Mouse (Mus musculus) hindbrain, embryonic 15.5 days (tissue): Measurements from ENCODE around the gene Rgs3. TPM values are rescaled to one million over a fixed set of nuclear protein-coding genes. Genes with fewer than 3 reads are reported as not detected.

Experiments
- ATAC-seq: fragments of 200-750 bp; cut with Nextera tagmentation; 2 replicates; pipeline ENCODE4 v1.8.0; 2017; ENCODE audit warnings: low read depth, moderate number of reproducible peaks, moderate TSS enrichment; ENCODE audit not compliant: low FRiP score
- H3K27ac ChIP-seq: fragments of 300-500 bp; sonication (generic); replicated peaks from 2 replicates; pipeline ENCODE4 v1.5.1; 2015; ENCODE audit warnings: mild to moderate bottlenecking, inconsistent platforms
- H3K27me3 ChIP-seq: fragments of 300-500 bp; sonication (generic); 2 replicates; pipeline ENCODE4 v1.6.1; 2015; ENCODE audit warnings: control low read depth, inconsistent platforms
- H3K36me3 ChIP-seq: fragments of 300-500 bp; sonication (generic); 2 replicates; pipeline ENCODE4 v1.6.1; 2015; ENCODE audit warnings: control low read depth, inconsistent platforms
- H3K4me1 ChIP-seq: fragments of 300-500 bp; sonication (generic); replicated peaks from 2 replicates; pipeline ENCODE4 v1.6.1; 2015; ENCODE audit warnings: control low read depth, inconsistent platforms
- H3K4me2 ChIP-seq: fragments of 300-500 bp; sonication (generic); 2 replicates; pipeline ENCODE4 v1.6.1; 2015; ENCODE audit warnings: moderate library complexity, mild to moderate bottlenecking, inconsistent platforms
- H3K4me3 ChIP-seq: fragments of 300-500 bp; sonication (generic); 2 replicates; pipeline ENCODE4 v1.5.1; 2015; ENCODE audit warnings: mild to moderate bottlenecking, inconsistent platforms
- H3K9ac ChIP-seq: fragments of 300-500 bp; sonication (generic); 2 replicates; pipeline ENCODE4 v1.6.1; 2015; ENCODE audit warnings: inconsistent platforms
- H3K9me3 ChIP-seq: fragments of 300-500 bp; sonication (generic); 2 replicates; pipeline ENCODE4 v1.6.1; 2016; ENCODE audit warnings: control low read depth, inconsistent platforms
- WGBS: fragments of 180-500 bp; shearing (Covaris S2); methylation state at CpG from one replicate; pipeline ENCODE4 v1.1.7; 2015; 5-methylcytosine and 5-hydroxymethylcytosine counted together
- polyA plus RNA-seq: library from polyadenylated mRNA; unstranded; fragments of >200 nt; fragmentation: Nextera tagmentation; extraction: Ambion mirVana; gene quantifications from 2 replicates; pipeline ENCODE4 v1.2.1, GENCODE M21; 2015

The Rgs3 gene
- polyA plus RNA-seq, 1 experiment from 2014 or later = 69.3 TPM

GRCm38 (mm10) chr4:62519849-62520233 is 39.8 kb upstream of the Rgs3 start, which contains the start of gene Alad:
Gene Alad, minus strand, starts transcription at chr4:62519918.
- no peaks in the 10 kb centered on the region for H3K36me3 ChIP-seq
- no peaks in the 10 kb centered on the region for H3K27me3 ChIP-seq
- no peaks in the 10 kb centered on the region for H3K9me3 ChIP-seq
- peak within 1 kb of the TSS; percentile 73 for H3K4me3 ChIP-seq
- H3K9ac ChIP-seq = peak within 1 kb of the TSS; percentile 70
- ATAC-seq = peak; percentile 88
- H3K4me2 ChIP-seq = peak within 1 kb of the TSS; percentile 62
- peak within 1 kb of the TSS; percentile 82 for H3K27ac ChIP-seq
- 0% methylated on average over 34 of the region's 37 CpGs for WGBS
- H3K4me1 ChIP-seq = peaks cover 32% of the 10 kb centered on the region

- Histone ChIP-seq H3K27ac (no peak overlapping the region), H3K27me3 (no peaks in the 10 kb centered on the region), H3K4me3 (no peak overlapping the region), H3K9me3 (no peaks in the 10 kb centered on the region), H3K36me3 (no peaks in the 10 kb centered on the region), H3K9ac (no peak overlapping the region), H3K4me2 (no peak overlapping the region), H3K4me1 (peaks cover 32% of the 10 kb centered on the region)
- ATAC-seq = no peak
- WGBS = 89% methylated on average over 2 of the region's 2 CpGs
Measured at GRCm38 (mm10) chr4:62520892-62521400, 38.7 kb upstream of the Rgs3 start.

GRCm38 (mm10) chr4:62524651-62525488 is 34.8 kb upstream of the Rgs3 start, which contains the start of the genes Pole3 and 4933430I17Rik:
Gene Pole3, minus strand, starts transcription at chr4:62525068.
Gene 4933430I17Rik, plus strand, starts transcription at chr4:62525369.
- Histone ChIP-seq H3K4me1 (peaks cover 19% of the 10 kb centered on the region), H3K4me2 (peak within 1 kb of the TSS; percentile 82), H3K9me3 (no peaks in the 10 kb centered on the region), H3K27ac (peak within 1 kb of the TSS; percentile 100), H3K27me3 (no peaks in the 10 kb centered on the region), H3K36me3 (no peaks in the 10 kb centered on the region), H3K4me3 (peak within 1 kb of the TSS; percentile 65), H3K9ac (peak within 1 kb of the TSS; percentile 90)
- under 1% methylated on average over 59 of the region's 59 CpGs for WGBS
- ATAC-seq = peak; percentile 98

- peak overlapping the region; percentile 65 for H3K4me3 ChIP-seq
- H3K4me2 ChIP-seq = peak overlapping the region; percentile 82
- H3K27me3 ChIP-seq = no peaks in the 10 kb centered on the region
- H3K27ac ChIP-seq = peak overlapping the region; percentile 100; the same call in 1 of the 2 replicates
- H3K9me3 ChIP-seq = no peaks in the 10 kb centered on the region
- H3K4me1 ChIP-seq = peaks cover 15% of the 10 kb centered on the region
- no peak; the same call in 1 of the 2 replicates for ATAC-seq
- no peaks in the 10 kb centered on the region for H3K36me3 ChIP-seq
- H3K9ac ChIP-seq = peak overlapping the region; percentile 90
- WGBS = under 1% methylated on average over 10 of the region's 10 CpGs
Measured at GRCm38 (mm10) chr4:62525489-62525811, 34.2 kb upstream of the Rgs3 start.

GRCm38 (mm10) chr4:62526256-62526655 is 33.4 kb upstream of the Rgs3 start:
- no peaks in the 10 kb centered on the region for H3K36me3 ChIP-seq
- H3K4me3 ChIP-seq = no peak overlapping the region
- peaks cover 10% of the 10 kb centered on the region for H3K4me1 ChIP-seq
- H3K27me3 ChIP-seq = no peaks in the 10 kb centered on the region
- no peak for ATAC-seq
- WGBS = 57% methylated on average over 2 of the region's 2 CpGs
- H3K9me3 ChIP-seq = no peaks in the 10 kb centered on the region
- H3K9ac ChIP-seq = no peak overlapping the region
- H3K4me2 ChIP-seq = no peak overlapping the region
- H3K27ac ChIP-seq = no peak overlapping the region

- Histone ChIP-seq H3K4me2 (no peak overlapping the region), H3K27me3 (no peaks in the 10 kb centered on the region), H3K4me1 (peaks cover 10% of the 10 kb centered on the region), H3K36me3 (no peaks in the 10 kb centered on the region), H3K9me3 (no peaks in the 10 kb centered on the region), H3K27ac (no peak overlapping the region), H3K9ac (no peak overlapping the region), H3K4me3 (no peak overlapping the region)
- WGBS = 94% methylated on average over 4 of the region's 4 CpGs
- ATAC-seq = no peak
Measured at GRCm38 (mm10) chr4:62527655-62528054, 32.0 kb upstream of the Rgs3 start.

- WGBS = 73% methylated on average over 6 of the region's 6 CpGs
- no peak for ATAC-seq
Measured at GRCm38 (mm10) chr4:62533729-62534128, 25.9 kb upstream of the Rgs3 start.

GRCm38 (mm10) chr4:62541802-62542201 is 17.8 kb upstream of the Rgs3 start:
- WGBS = 83% methylated on average over 3 of the region's 3 CpGs
- Histone ChIP-seq H3K4me3 (no peak overlapping the region), H3K27ac (no peak overlapping the region), H3K4me2 (no peak overlapping the region), H3K4me1 (no peaks in the 10 kb centered on the region), H3K9ac (no peak overlapping the region), H3K27me3 (no peaks in the 10 kb centered on the region), H3K36me3 (no peaks in the 10 kb centered on the region), H3K9me3 (no peaks in the 10 kb centered on the region)
- ATAC-seq = no peak

More at GRCm38 (mm10) chr4:62533729-62534128, 25.9 kb upstream of the Rgs3 start:
- Histone ChIP-seq H3K27me3 (no peaks in the 10 kb centered on the region), H3K36me3 (no peaks in the 10 kb centered on the region), H3K9me3 (no peaks in the 10 kb centered on the region), H3K4me1 (no peaks in the 10 kb centered on the region), H3K4me2 (no peak overlapping the region), H3K4me3 (no peak overlapping the region), H3K9ac (no peak overlapping the region), H3K27ac (no peak overlapping the region)

- H3K9me3 ChIP-seq = no peaks in the 10 kb centered on the region
- WGBS = 87% methylated on average over 6 of the region's 6 CpGs
- no peak overlapping the region for H3K27ac ChIP-seq
- no peak overlapping the region for H3K9ac ChIP-seq
- H3K27me3 ChIP-seq = no peaks in the 10 kb centered on the region
- no peaks in the 10 kb centered on the region for H3K36me3 ChIP-seq
- ATAC-seq = no peak
- H3K4me3 ChIP-seq = no peak overlapping the region
- H3K4me1 ChIP-seq = no peaks in the 10 kb centered on the region
- no peak overlapping the region for H3K4me2 ChIP-seq
Measured at GRCm38 (mm10) chr4:62543782-62544181, 15.9 kb upstream of the Rgs3 start.

- H3K27me3 ChIP-seq = no peaks in the 10 kb centered on the region
- H3K9me3 ChIP-seq = no peaks in the 10 kb centered on the region
- no peaks in the 10 kb centered on the region for H3K4me1 ChIP-seq
- H3K9ac ChIP-seq = no peak overlapping the region
- no peak for ATAC-seq
- H3K36me3 ChIP-seq = no peaks in the 10 kb centered on the region
- no peak overlapping the region for H3K4me2 ChIP-seq
- H3K4me3 ChIP-seq = no peak overlapping the region
- no peak overlapping the region for H3K27ac ChIP-seq
Measured at GRCm38 (mm10) chr4:62544801-62545200, 14.8 kb upstream of the Rgs3 start.

- no peaks in the 10 kb centered on the region for H3K36me3 ChIP-seq
- H3K4me1 ChIP-seq = no peaks in the 10 kb centered on the region
- no peak for ATAC-seq
- no peaks in the 10 kb centered on the region for H3K9me3 ChIP-seq
- H3K27me3 ChIP-seq = no peaks in the 10 kb centered on the region
- WGBS = 89% methylated on average over 7 of the region's 7 CpGs
- H3K4me3 ChIP-seq = no peak overlapping the region
- H3K4me2 ChIP-seq = no peak overlapping the region
- H3K9ac ChIP-seq = no peak overlapping the region
- no peak overlapping the region for H3K27ac ChIP-seq
Measured at GRCm38 (mm10) chr4:62551966-62552365, 7.7 kb upstream of the Rgs3 start.

- 68% methylated on average over 3 of the region's 3 CpGs for WGBS
- H3K36me3 ChIP-seq = no peaks in the 10 kb centered on the region
- no peaks in the 10 kb centered on the region for H3K27me3 ChIP-seq
- no peak for ATAC-seq
- H3K4me2 ChIP-seq = no peak overlapping the region
- no peak overlapping the region for H3K4me3 ChIP-seq
- H3K9me3 ChIP-seq = no peaks in the 10 kb centered on the region
- H3K9ac ChIP-seq = no peak overlapping the region
- peaks cover 4% of the 10 kb centered on the region; the same call in 1 of the 2 replicates for H3K4me1 ChIP-seq
- H3K27ac ChIP-seq = no peak overlapping the region
Measured at GRCm38 (mm10) chr4:62557436-62557835, 2.2 kb upstream of the Rgs3 start.
